Mouse (Mus musculus) frontal cortex, adult 2 months (tissue): ENCODE data around the gene Mcoln3. TPM values are rescaled to one million over a fixed set of nuclear protein-coding genes. Genes with fewer than 3 reads are reported as not detected.

Source experiments
- DNase-seq, 2 experiments: peaks; one replicate each; pipeline ENCODE4 v3.0.0; 2022; ENCODE audit warnings: low spot score in 1 of 2; ENCODE audit errors: extremely low spot score in 1 of 2
- polyA plus RNA-seq: library from polyadenylated mRNA; depleted of rRNA; stranded (reverse); fragments of >200 nt; gene quantifications from 2 replicates; pipeline ENCODE4 v1.2.3, GENCODE M21; 2012

The Mcoln3 gene
- polyA plus RNA-seq, 1 experiment = not detected

GRCm38 (mm10) chr3:146123464-146123825 is 6.2 kb downstream of the Mcoln3 start:
- DNase-seq = no peak

- DNase-seq = no peak
Observed at GRCm38 (mm10) chr3:146127205-146127604, 10.0 kb downstream of the Mcoln3 start.

- no peak for DNase-seq
Observed at GRCm38 (mm10) chr3:146134834-146135233, 17.6 kb downstream of the Mcoln3 start.

- no peak for DNase-seq
Observed at GRCm38 (mm10) chr3:146135417-146135816, 18.2 kb downstream of the Mcoln3 start.

- no peak for DNase-seq
Observed at GRCm38 (mm10) chr3:146136422-146136821, 19.2 kb downstream of the Mcoln3 start.

GRCm38 (mm10) chr3:146140276-146140675 is 23.0 kb downstream of the Mcoln3 start:
- no peak for DNase-seq

GRCm38 (mm10) chr3:146142523-146142922 is 25.3 kb downstream of the Mcoln3 start:
- no peak for DNase-seq

GRCm38 (mm10) chr3:146145501-146145900 is 28.3 kb downstream of the Mcoln3 start:
- no peak for DNase-seq

GRCm38 (mm10) chr3:146146131-146146530 is 28.9 kb downstream of the Mcoln3 start:
- peak in 1 of 2 experiments; percentile 13 for DNase-seq

- no peak for DNase-seq
Observed at GRCm38 (mm10) chr3:146149156-146150057, 32.2 kb downstream of the Mcoln3 start, which contains the start of gene Mcoln2. Gene Mcoln2, plus strand, starts transcription at chr3:146149833.

GRCm38 (mm10) chr3:146150058-146150400 is 32.8 kb downstream of the Mcoln3 start:
- DNase-seq = no peak

GRCm38 (mm10) chr3:146150560-146150959 is 33.3 kb downstream of the Mcoln3 start:
- no peak for DNase-seq

- no peak for DNase-seq
Observed at GRCm38 (mm10) chr3:146151328-146151727, 34.1 kb downstream of the Mcoln3 start.

- DNase-seq = no peak
Observed at GRCm38 (mm10) chr3:146151755-146152154, 34.5 kb downstream of the Mcoln3 start.

- DNase-seq = no peak
Observed at GRCm38 (mm10) chr3:146152348-146152747, 35.1 kb downstream of the Mcoln3 start.

GRCm38 (mm10) chr3:146152913-146153312 is 35.7 kb downstream of the Mcoln3 start:
- no peak for DNase-seq

GRCm38 (mm10) chr3:146153862-146154611 is 36.8 kb downstream of the Mcoln3 start:
- no peak for DNase-seq

- DNase-seq = no peak
Observed at GRCm38 (mm10) chr3:146155628-146156576, 38.7 kb downstream of the Mcoln3 start.

- no peak for DNase-seq
Observed at GRCm38 (mm10) chr3:146156811-146157210, 39.6 kb downstream of the Mcoln3 start.

GRCm38 (mm10) chr3:146158039-146158438 is 40.8 kb downstream of the Mcoln3 start:
- DNase-seq = no peak

GRCm38 (mm10) chr3:146159360-146159759 is 42.1 kb downstream of the Mcoln3 start:
- no peak for DNase-seq
